Mouse (Mus musculus): ENCODE data around the gene 1700019D03Rik. TPM values are rescaled to one million over a fixed set of nuclear protein-coding genes. Genes with fewer than 3 reads are reported as not detected.
"Not testable (repeated sequence)": the region's sequence is repeated elsewhere in the genome, so short reads cannot be mapped to it uniquely, and the experiment has no call there.

1700019D03Rik gene
- total RNA-seq, 2 experiments from 2014 or later, result 8.7 to 9.3 TPM

- peak; percentile 35 to 71 for DNase-seq (ENCODE audit: extremely low spot score in 1 of 2, low spot score in 1 of 2)
These were observed 64.9 kb downstream of the 1700019D03Rik start for GRCm38 (mm10) chr1:52955102-52955501.

- no peak for DNase-seq (ENCODE audit: extremely low spot score in 1 of 2, low spot score in 1 of 2)
These were observed 65.5 kb downstream of the 1700019D03Rik start for GRCm38 (mm10) chr1:52954456-52954855.

DNA sequence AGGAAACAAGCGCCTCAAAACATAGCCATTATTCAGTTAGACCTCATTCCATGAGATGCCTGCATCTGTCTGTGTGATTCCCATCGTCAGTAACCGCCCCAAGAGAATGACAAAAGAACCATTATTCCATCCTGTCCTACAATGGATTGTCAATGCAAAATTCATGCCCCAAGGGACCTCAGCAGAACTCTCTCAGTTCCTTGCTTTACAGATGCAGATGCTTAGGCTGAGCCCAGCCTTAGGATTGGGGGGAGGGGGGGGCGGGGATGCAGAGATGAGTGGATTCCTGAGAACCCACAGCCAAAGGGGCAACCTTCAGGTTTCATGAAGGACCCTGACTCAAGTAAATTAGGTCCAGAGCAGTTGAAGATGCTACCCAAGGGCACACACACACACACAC is 66.4 kb downstream of the 1700019D03Rik start:
- DNase-seq (ENCODE audit: extremely low spot score in 1 of 2, low spot score in 1 of 2), result no peak

DNA sequence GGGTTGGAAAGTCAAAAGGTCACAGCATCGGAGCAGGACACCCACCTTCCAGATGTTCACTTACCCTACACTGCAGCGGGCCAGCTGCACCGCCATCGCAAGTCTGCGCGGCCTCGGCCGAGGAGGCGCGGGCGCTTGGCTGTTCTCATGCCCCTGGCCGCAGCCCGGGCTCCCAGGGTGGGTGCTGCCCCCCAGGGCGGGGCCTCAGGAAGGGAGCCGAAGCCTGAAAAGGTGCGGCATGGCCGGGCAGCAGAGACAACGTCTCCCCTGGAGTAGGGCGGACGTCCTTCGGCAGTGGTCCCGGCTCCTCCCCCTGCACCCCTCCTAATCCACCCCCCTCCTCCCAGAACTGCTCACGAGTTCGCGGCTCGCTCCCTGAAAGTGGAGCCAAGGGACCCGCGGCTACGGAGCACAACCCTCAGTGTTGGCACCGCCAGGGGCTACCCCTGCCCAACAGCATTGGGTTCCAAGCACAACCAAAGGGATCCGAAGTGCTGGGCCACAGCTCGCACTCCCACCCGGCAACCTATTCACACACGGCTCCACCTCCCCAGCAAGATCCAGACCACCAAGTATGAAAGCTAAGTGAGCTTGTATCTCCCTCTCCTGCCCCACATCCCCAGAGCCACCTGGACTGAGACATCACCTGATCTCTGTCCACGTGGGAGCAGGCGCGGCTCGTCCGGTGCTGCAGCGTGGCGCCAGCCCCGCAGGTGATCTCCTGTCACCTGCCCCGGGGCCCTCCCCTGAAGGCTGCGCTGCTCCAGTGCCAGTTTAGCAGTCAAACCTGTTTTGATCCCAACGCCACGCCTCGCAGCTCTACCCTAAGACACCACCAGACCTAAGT is 67.2 kb downstream of the 1700019D03Rik start:
- peak in 1 of 2 experiments; percentile 29 for DNase-seq (ENCODE audit: extremely low spot score in 1 of 2, low spot score in 1 of 2)

DNA sequence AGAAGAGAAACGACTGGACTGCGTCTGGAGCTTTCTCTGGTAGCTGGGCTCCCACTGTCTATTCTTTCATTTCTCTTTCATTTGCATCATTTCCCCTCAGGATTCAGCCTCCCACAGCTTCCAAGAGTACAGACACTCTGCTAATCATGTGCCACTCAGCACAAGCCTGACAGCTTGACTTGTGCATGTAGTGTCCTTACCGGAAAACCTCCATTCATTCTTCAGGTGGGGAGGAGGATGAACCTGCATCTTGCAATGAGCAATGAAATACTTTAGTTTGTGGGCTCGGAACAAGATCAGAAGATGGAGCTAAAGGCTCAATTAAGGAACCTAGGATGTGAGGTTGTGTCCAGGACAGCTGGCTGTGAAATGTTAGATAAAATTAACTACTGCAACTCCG is 67.8 kb downstream of the 1700019D03Rik start:
- DNase-seq (ENCODE audit: extremely low spot score in 1 of 2, low spot score in 1 of 2), result no peak

DNA sequence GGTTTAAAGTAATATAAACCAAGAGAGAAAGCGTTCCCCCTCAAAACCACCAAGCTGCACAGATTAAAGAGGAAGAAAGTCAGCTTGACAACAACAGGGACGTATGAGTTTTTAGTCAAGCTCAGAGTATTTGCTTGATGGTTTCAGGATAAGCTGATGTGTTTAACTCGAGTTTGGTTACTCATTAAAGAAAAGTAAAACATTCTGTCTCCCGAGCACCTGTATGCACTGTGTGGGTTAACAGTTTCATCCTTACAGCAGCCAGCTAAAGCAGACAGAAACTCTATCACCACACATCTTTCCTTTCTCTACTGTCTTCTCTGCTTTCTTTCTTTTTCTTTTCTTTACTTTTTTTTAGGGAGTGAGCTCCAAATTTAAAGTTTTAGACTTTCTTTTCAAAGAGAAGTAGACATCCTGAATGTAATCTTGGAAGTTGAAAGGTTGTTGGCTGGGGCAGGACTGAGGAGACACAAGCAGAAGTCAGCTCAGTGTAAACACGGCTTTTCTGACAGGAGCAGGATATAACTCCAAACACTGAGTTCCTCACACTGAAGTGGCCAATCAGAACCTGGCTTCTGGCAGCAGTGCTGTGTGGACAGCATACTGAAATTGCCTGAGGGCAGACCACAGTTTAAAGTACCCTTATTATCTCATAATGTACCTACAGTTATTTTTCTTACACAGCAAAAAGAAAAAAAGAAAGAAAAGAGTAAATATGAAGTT is 68.7 kb downstream of the 1700019D03Rik start:
- DNase-seq (ENCODE audit: extremely low spot score in 1 of 2, low spot score in 1 of 2), result no peak

DNA sequence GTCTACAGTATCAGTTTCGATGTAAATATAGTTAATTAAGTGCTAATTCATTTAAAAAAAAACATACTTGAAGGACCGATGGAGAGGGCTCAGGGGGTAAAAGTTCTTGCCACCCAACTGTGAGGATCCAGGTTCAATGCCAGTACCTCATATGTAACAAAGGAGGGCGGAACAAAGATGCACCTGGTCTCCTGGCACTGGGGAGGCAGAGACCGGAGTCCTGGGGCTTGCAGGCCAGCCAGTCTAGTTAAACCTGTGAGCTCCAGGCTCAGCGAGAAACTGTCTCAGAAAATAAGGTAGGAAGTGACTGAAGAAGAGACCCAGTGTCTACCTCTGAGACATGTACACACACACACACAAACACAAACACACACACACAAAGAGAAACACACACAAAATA is 72.1 kb downstream of the 1700019D03Rik start:
- DNase-seq (ENCODE audit: extremely low spot score in 1 of 2, low spot score in 1 of 2), result no peak

DNA sequence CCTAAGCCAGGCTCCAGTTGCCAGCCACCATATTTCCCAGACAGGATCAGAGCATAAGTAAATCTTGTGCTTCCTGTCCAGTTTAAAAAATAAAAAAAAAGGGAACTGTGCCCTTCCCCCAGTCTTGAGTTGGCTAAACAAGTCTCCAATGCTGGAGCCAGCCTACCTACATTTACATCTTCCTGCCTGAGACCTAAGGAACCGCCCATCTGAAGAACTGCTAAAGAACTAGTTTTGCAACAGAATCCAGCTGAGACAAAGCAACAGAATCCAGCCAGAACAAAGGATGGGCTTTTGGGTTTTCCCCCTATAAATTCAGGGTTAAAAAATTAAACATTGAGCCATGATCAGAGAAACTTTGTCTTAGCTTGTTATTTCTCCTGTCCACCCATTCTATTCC is 81.0 kb downstream of the 1700019D03Rik start:
- no peak for DNase-seq (ENCODE audit: extremely low spot score in 1 of 2, low spot score in 1 of 2)

- no peak for DNase-seq (ENCODE audit: extremely low spot score in 1 of 2, low spot score in 1 of 2)
These were observed 85.5 kb downstream of the 1700019D03Rik start for GRCm38 (mm10) chr1:52934494-52934893.

- DNase-seq (ENCODE audit: extremely low spot score in 1 of 2, low spot score in 1 of 2), result not testable (repeated sequence)
These were observed 95.5 kb downstream of the 1700019D03Rik start for GRCm38 (mm10) chr1:52924482-52924881.

DNA sequence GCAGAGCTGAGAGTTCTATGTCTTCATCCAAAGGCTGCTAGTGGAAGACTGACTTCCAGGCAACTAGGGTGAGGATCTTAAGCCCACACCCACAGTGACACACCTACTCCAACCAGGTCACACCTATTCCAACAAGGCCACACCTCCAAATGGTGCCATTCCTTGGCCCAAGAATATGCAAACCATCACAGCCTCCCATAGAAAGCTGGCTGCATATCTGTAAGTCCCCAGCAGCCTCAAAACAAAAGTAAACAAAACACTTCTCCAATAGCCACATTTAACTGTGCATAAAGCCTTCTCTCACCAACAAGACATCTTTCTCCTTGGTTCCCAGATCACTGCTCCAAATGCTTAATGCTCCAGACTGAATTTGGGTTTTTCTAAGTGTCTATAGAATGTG is 101.1 kb downstream of the 1700019D03Rik start:
- not testable (repeated sequence) for DNase-seq (ENCODE audit: extremely low spot score in 1 of 2, low spot score in 1 of 2)

DNA sequence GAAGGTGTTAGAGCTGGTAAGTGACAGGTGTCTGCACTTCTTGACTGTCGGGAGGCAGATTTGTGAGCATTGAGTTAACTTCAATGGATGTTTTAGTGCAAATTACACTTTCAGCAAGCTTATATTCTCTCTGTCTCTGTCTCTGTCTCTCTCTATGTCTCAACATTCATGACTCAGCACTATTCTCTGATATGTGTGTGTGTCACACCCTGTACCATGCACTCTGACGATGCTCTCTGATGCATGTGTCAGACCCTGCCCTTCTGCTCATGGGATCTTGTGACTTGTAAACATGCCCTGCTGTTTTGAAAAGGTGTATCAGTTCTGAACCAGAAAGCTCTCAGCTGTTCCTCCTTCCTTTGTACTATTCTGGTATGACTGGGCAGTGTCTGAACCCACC is 103.3 kb downstream of the 1700019D03Rik start:
- no peak for DNase-seq (ENCODE audit: extremely low spot score in 1 of 2, low spot score in 1 of 2)

DNA sequence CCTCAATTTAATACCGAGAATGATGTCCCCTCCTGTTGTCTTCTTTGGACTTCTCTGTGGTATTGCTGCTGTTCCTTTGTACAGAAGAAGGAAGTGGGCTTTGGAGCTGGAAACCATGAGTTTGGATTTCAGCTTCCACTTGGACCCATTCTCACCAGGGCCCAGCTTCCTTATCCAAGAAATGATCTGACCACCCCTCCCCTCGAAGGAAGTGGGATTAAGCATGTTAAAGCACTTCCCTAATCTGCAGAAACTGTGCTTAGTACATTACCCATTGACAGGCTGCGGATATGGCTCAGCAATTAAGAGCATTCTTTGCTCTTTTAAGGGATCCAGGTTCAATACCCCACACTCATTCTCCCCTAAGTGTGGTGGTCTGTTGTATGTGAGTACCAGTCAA is 110.2 kb downstream of the 1700019D03Rik start:
- DNase-seq (ENCODE audit: extremely low spot score in 1 of 2, low spot score in 1 of 2), result no peak

GRCm38 (mm10) chr1:52884208-52884607 is 135.8 kb downstream of the 1700019D03Rik start:
- DNase-seq (ENCODE audit: extremely low spot score in 1 of 2, low spot score in 1 of 2), result no peak

Other genes starting within 250 kb of the 1700019D03Rik start
- gene Inpp1, start 202.5 kb downstream of the 1700019D03Rik start, total RNA-seq (2021), result 10 to 100 TPM; 35.4 to 38.8 TPM
- gene Hibch, start 175.2 kb downstream of the 1700019D03Rik start, total RNA-seq (2021), result 10 to 100 TPM; 16.1 to 17.0 TPM
- gene Mstn, start 41.5 kb upstream of the 1700019D03Rik start, total RNA-seq (2021), result under 1 TPM; 0.66 to 0.77 TPM
- gene 1700019A02Rik, start 167.5 kb upstream of the 1700019D03Rik start, total RNA-seq (2021), result not detected

Data from layer of hippocampus, postnatal 25 days (tissue).